Mouse (Mus musculus) lung, postnatal 25 days (tissue): ENCODE measurements around the gene Cadps.

ENCODE experiments used
- DNase-seq: peaks from one replicate; pipeline ENCODE4 v3.0.0; 2022; ENCODE audit warnings: low spot score

Cadps gene

DNA sequence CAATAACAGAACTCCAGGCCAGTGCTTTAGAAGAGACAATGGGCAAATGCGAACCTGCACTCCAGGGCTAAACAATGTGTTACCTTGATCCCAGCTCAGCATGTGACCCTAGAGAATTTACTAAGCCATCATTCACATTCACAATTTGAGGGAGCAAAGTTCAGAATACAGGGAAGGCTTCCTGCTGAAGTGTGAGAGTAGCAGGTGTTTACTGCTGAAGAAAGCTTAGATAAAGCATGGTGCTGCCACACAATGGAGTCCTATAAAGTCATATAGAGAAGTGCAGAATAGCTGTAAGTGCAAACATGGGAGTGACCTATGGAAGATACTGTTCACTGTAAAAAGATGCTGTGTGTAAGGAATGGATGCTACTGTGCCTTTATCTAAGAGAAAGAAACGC is 91.9 kb downstream of the Cadps start:
- no peak for DNase-seq

DNA sequence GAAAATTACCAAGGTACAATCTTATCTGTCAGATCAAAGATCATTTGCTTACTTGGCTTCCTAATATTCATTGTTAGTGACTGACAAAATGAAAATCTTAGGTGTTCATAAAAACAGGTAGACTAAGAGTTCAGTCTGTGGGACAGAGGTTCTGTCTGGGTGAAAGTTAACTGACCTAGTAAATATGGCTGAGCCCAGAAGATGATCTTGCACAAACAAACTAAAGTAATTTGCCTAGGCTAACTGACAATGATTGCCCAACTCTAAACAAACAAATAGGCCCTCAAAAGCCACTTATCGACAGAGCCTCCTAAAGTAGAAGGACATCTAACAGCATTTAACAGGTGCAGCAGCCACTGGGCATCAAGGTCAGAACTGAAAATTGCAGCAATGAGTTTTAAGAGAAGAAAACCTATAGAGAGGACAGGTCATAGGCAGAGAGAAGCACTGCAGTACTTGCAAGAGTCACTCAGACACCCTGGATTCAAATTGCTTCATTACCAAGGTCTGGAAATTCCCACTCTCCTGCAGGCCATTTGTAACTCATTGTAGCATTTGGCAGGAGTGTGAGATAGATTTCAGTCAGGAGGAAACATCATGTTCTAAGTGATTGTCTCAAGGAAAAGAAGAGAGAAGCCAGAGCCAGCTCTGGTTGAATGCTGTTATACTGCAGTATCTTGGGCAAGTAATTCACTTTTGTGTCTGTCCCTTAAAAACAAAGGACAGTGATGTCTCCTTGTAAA is 100.3 kb downstream of the Cadps start:
- DNase-seq: no peak

DNA sequence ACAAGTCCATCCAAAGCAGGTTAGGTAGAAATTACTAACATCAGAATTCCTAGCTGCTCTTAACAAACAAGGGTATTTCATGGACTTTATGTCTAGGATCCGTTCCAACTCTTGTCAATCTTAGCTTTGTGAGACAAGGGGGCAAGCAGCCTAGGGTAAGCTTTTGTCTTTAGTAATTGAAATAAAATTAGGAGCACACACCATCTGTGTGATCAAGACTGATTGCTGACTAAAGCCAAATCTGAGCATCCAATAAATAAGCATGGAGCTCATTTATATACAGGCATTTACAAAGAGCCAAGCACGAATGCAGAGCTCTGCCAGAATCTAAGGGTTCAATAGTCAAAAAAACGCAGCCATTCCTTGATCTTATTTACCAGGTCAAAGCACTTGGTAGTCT is 104.1 kb downstream of the Cadps start:
- no peak for DNase-seq

DNA sequence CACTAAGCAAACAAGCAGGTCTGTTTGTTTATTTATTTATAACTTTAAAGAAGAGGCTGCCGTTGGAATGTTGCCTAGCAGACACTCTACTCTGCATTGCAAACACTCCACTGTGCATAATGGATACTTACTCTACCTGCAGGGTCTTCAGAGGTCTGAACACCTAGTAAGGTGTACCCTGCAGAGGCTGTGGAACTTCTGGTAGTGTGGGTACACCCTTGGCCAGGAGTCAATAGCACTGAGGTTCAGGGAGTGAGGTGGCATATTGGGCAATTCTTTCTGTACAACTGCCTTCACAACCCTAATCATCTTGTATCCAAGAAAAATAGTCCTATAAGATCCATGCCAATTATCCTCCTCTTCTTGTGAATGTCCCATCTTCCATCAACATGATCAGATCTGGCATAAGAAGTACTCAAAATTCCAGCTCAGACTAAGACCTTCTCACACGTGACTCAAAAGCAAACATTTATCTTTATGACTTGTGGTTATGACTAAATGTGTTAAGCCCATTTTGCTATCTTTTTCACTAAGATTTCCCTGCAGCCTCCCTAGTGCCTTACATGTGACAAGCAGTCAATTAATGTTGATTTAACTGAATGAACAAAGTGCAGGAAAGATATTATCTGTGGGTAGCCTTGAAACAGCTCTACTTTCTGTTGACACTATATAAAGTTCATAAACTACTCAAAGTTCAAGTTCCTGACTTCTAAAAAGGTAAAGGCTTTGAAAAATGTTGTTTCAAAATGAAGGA is 106.8 kb downstream of the Cadps start:
- DNase-seq: no peak

DNA sequence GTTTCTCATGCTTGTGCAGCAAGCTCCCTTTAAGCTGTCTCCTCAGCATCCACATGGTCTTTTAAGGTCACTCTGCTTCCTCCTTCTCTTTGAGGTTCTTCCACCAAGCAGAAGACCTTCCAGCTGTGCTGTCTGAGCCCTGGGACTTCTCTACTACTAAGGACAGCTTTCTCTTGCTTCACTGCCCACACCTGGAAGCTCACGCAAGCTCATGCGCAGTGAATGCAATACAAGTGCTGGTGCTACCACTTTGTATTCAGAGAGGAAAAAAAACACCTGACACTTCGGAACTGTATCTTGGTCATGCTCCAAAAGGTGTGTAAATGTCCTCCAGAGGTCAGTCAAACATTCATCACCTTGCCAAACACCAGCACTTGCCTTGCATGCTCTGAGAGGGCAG is 115.5 kb downstream of the Cadps start:
- no peak for DNase-seq

DNA sequence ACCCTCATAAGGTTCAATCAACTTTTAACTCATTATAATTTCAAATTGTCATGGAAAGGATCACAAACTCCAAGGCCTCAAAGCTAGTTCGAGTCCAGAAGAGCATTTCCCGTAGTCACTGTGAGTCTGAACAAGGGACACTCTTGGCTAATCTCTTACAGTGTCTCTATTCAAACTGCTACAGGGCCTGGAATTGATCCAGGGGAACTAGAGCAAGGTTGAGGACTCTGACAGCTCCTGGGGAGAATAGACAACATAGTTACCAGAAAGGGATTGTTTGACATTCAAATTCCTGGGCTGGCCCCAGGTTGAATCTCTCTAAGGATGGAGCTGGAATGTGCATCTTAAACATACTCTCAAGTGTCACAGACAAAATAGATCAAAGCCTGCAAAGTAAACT is 118.4 kb downstream of the Cadps start:
- no peak for DNase-seq

DNA sequence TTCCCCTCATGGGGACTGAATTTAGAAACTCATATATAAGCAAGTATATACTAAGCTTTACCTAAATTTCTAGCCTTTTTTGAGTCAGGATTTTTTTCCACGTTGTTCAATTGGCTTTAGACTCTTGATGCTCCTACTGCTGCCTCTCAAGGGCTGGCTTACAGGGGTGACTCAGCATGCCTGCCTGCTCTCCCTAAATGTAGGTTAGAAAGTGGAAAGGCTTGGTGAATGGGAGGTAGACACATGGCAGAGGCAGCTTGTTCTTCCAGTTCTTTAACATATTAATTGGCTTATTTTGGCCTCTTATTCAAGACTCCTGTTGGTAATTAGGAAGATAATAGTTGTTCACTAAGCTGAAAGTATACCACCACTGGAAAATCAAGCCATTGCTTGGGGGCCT is 132.7 kb downstream of the Cadps start:
- DNase-seq: no peak

DNA sequence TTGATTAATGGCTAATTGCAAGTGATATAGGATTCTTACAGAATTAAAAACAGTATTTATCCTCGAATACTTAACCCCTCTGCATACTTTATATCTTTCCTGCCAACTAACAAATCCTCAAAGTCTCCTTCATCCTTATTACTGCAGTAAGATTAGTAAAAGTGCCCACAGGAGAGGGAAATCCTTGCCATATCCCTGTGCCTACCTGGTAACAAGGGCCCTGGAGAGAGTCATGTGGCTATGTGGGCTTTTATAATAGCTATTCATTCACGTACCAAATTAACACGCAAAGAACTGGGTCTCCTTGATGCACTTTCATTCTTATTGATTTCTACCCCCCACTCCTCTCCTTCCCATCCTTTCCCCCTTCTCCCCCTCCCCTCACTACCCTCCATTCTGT is 137.9 kb downstream of the Cadps start:
- DNase-seq: no peak

DNA sequence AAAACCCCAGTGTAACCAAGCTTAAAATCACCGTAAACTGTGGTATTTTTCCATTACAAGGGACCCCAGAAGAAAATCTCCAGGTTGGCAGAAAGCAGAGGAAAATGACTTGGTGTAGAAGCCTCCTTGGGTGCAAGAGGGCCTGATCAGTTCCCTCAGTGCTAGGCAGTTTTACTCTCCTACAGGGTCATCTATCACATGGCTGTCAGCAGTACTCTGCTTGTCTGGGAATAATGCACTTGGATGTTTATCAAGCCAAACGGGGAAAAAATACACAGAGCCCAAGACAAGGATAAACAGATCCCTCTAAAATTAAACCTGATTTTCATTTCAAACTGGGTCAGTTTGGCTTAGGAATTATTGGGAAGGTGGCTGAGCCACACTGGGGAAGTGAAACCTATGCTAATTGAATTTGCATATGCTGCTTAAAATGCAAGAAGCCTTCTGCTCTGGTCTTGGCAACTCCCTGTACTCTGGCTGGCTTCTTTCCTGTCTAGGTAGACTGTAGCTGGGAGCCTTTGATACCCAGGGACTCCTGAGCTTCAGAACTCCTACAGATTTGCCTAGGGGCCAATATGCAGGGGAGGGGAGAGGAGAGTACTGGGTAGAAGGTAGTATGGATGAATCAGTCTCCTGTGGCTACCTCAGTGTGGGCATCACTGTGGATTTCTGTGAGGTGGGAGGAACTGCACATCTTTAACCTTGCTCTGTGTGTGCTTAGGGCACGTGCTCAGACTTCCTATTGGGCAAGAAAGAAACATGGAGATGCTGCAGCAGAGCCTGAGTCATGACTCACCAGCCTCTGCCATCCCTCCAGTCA is 141.8 kb downstream of the Cadps start:
- no peak for DNase-seq

DNA sequence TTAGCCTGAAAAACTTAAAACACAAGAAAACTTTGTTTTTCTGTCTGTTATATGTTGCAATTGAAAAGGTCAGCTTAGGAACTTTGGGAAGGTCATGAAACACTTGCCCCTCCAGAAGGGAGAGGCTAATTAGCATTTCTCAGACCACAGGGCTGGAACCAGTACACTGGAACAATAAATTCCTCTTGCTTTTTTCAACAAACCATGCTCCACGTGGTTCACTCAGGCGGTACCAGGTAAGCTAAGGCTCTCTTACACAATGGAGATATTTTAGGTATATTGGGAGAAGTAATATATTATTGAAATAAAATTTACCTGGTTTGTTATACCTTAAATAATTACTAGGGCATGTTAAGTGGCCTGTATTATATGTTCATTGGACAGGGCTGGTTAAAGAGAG is 161.4 kb downstream of the Cadps start:
- no peak for DNase-seq

DNA sequence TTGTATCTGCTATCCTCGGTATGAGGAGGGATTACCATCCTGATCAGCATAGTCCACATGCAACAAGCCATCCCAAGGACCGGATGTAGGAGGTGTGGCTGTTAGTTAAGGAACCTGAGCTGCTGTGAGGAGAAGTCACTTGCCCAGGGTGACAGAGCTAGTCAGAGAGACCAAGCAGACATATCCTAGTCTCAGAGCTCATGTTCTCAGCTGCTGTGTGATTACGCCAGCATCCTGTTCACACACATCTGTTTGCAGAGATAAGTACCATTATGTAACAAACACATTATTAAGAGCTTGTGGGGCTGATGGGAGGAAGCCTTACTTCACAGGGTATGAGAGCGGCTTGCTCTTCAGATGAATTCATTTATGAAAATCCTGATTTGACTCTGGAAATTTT is 165.5 kb downstream of the Cadps start:
- DNase-seq: no peak

DNA sequence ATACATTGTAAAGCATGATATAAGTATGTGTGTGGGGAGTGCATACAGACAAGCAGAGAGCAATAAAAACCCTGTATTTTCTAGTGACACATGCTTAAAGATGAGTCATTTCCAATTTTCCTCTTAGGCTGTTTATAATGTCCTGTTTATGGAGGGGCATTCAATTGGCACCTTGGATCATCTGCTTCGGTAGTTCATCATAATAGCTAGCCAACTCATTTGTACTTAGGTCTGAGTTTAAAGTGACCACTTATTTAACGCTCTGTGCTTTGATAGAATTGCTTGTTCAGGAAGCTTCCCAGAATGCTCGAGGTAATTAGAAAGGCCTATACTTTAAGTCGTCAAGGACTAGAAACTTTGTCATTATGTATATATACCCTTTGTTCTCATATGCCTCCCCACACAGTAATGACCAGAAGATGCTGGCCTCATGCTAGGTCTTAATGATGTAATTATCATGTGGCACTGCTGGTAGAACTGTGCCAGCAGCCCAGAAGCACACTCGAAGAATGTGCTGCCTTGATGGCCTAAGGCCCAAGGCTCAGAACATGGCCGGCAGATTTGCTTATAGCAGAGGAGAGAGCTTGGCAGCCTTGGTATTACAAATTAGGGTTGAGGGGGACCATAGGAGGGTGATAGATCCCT is 179.9 kb downstream of the Cadps start:
- DNase-seq: no peak

DNA sequence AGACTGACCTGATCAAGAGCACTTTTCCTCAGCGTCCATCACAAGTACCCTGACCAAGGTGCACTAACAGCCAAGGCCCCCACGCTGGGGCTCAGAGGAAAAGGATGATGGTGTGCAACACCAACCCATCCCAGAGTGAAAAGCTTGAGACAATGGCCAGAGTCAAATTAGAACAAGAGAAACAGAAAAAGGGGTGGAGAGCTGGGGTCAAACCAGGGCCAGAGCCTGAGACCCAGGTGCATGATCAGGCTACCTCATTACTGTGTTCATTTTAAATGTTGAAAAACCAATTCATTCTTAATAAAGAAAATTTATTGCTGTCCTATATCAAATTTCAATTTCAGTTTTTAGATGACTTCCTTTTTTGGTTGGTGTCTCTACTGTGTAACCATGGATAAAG is 184.1 kb downstream of the Cadps start:
- no peak for DNase-seq

DNA sequence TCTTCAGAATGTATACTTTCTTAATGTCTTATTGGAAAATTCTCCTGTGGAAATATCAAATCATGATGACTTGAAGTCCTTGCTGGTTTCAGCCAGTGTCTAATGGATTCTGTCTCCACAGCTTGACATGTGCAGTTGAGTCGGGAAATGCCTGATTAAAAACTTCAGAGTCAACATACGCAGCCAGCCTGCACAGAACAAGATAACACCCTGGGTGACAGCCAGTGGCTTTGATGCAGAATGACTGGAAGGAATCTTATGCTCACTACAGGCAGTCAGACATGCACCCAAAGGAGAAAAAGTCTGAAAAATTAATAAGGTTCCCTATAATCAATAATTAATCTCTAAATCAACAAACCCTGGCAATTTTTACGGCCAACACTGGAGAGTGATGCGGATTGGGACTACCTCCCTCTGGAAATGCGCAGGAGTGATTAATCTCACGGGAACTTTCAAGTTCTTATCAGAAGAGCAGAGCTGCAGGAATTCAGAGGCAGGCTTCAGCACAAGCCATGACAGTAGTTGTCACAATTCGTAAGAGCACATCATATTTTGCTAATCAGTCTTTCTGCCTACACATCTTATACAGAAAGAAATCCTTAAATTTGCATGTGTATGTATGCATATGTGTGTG is 185.6 kb downstream of the Cadps start:
- no peak for DNase-seq

DNA sequence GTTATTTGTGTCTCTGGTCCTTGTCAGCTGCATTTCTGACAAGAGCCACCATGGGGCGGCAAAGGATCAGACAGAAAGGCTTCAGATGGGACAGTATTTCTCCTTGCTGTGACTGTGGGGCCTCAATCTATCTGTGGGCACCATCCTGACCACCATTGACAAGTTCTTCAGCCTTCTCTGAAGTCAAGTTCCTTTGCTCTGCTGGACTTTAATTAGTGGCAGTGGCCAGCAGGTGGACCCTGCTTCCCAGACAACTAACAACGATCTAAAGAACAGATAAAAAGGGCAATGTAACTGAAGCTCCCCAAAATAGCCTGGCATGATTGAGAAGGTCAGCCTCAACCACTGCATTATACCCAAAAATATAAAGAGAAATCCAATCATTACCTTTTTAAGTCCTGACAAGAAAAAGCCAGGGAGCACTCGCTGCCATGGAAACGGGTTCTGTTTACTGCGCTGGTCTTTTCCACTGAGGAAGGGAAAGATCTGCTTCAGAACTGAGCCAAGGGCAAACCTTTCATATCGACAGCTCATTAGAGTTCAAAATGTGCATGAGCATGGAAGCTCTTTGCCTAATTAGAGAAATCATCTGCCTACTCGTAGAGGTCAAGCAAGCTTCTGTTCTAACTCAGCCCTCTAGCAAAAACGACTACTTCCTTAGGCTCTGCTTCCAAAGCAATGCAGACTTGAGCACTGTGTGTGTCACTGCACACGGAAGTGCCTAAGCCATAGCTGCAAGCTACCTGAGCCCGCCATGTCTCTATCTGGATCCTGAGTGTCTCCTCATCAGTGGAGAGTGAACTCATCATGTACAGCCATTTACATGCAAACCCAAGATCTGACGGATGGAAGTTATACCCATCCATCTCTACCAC is 198.4 kb downstream of the Cadps start:
- no peak for DNase-seq

DNA sequence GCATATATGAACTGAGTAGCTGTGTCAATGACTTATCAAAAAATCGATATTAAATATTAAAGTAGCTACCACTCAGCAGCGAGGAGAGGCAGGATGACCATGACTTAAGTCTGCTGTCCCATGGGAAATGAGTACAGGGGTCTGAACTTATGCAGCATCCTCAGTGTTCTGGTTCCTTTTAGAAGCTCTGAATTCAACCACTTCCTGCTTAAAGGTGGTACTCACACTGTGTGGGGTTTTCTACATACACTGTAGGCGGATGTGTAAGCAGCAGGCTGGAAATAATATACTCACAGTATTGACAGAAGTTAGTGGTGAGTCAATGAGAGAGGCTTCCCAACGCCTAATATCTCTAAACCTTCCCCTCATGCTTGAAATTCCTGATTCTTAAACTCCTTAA is 215.9 kb downstream of the Cadps start:
- no peak for DNase-seq

DNA sequence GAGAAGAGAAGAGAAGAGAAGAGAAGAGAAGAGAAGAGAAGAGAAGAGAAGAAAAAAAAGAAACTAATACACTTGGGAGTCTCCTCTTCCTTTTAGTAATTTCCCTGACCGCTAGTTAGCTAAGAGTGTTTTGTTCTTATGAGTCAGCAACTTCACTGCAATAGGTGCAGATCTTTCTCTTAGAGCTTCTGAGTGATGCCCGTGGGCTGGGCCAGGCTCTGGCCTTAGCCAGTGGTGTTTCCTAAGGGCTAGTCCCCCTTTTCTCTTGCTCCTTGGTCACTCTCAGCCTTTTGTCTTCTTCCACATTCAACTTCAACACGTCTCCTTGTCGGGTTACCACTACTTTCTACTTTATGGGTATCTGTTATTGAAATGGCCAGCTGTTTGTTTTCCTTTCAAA is 216.7 kb downstream of the Cadps start:
- DNase-seq: no peak

DNA sequence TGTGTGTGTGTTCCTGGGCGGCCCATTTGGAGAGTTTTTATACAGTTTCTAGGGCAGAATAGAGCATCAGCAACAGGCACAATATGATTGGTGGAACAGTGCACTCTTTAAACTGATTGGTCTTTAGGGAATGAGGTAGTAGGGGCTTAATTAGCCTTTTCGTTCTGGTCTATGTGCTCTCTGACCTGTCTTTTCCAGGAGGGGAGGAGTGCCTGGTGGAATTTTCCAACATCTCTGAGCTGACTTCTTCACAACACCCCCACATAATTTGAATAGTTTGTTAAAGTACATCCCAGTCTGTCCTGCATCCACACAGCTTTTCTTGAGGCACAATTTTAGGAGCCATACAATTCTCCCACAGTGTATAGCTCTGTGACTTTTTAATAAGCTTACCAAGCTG is 220.8 kb downstream of the Cadps start:
- no peak for DNase-seq

DNA sequence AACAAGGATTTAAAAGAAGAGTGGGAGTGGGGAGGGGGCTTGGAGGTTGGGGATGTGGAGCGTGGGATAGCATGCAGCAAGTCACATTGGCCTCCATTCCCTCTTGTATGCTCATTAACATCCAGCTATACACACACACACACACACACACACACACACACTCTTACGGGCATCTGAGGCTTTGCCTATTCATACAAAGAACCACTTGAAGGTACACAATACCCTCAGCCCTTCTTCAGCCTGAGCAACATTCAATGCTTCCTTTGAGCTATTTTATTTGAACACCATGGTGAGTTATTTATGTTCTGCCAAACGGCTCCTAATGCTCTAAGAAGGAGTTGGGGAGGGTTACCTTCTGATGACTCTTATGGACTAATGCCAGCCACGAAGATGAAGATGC is 227.6 kb downstream of the Cadps start:
- no peak for DNase-seq

DNA sequence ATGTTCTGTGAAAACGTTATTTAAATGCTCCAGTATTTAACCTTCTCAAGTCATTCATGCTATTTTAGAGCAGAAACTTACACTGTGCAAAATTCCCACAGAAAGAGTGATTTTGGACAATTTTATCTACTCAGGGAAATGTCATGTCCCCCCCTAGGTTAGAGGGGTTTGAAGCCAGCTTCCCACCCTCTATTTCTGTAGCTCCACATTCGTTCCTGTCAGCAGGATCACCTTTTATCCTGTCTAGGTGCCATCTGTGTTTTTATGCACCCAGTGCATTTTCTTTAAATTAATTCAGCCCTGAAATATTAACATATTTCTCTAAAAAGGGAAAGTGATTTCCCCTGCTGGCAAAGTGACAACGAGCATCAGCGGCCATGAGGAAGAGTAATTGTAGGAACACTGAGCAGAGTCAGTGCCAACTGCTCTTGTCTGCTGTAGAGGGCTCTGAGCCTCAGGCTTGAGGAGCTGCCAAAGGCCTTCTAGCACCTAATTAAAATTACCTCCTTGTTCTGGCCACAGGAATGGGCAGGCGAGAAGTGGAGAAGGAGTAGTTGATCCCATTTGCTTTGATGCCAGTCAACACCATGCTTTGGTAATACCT is 230.3 kb downstream of the Cadps start:
- DNase-seq: no peak

DNA sequence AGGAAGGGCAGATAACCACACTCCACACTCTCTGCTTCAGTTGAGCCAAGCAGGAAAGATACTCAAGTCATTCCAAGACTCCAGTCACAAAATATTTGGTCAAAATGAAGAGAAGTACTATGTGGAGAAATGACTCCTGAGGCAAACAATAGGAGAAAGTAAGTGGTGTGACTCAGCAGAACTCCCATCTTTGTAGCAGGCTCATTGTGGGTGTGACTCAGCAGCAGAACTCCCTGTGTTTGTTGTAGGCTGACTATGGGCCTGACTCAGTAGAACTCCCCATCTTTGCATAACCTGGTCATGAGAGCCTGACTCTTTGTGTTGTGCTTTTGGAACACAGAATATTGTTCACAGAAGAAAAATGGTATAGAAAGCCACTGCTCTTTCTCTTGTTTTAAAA is 231.1 kb downstream of the Cadps start:
- DNase-seq: no peak
